Comparison of ENCODE assay signal across 11 mouse cellular contexts in the genomic region with DNA sequence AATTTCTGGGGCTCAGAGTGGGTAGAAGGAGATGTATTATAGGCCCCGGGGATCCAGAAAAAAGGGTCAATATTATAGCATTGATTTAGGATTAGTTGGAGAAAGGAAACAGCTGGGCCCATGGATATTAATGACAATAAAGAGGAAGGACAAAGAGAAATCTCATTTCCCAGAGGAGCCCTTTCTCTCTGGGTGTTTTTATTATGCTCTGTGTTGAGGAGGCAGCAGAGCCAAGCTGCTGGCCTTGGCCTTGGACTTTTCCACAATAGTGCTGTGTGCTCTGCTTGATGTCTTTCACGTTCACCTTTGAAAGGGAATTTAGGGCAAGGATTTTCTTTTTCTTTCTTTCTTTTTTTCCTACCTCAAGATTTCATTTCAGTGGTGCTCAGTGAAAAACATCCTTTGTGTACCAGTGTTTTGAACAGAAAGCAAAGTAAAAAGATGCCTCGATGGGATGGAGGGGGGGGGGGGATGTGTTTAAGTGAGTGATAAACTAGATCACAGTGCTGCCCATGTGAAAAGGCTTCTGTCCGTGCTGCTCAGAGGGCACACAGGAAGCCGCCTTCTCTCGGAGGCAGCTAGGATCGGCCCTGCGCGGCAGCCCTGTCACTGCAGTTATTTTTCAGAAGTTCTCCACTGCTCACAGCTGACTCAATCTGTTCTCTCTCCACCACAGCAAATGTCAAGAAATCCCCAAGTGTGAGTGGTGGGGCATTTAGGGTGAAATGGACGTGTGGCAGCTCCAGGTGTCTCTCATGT.
A peak's percentile ranks its signal among the peaks of the same experiment; 100 is the strongest.
DNase-seq lines count a peak whose midpoint lies in the region; ATAC-seq lines count a peak whose summit lies in the region.
"Had no signal": no experiment of that assay in that cellular context is flagged by ENCODE, and none has a peak within 500 bp of the region (broad histone marks: within the 10 kb centered on the region; RNA-seq: fewer than 3 reads in every experiment).

No protein-coding gene starts in this region.

- no peaks in the 10 kb centered on the region for H3K27me3 ChIP-seq in hindbrain, embryonic 14.5 days (ENCODE audit: control insufficient read depth, insufficient read depth, low read length)
- H3K27me3 ChIP-seq in neural tube, embryonic 12.5 days (replicated peaks): no peaks in the 10 kb centered on the region
- H3K27me3 ChIP-seq: kidney, embryonic 15.5 days; liver, embryonic 13.5 days had no signal

- H3K9me3 ChIP-seq in hindbrain, embryonic 14.5 days (ENCODE audit: control insufficient read depth, low read length): no peaks in the 10 kb centered on the region
- no peaks in the 10 kb centered on the region for H3K9me3 ChIP-seq in neural tube, embryonic 12.5 days
- H3K9me3 ChIP-seq: kidney, embryonic 15.5 days; liver, embryonic 13.5 days had no signal

- H3K4me3 ChIP-seq in hindbrain, embryonic 14.5 days (replicated peaks; ENCODE audit: low read length): no peak overlapping the region
- H3K4me3 ChIP-seq in neural tube, embryonic 12.5 days: no peak overlapping the region
- H3K4me3 ChIP-seq: kidney, embryonic 15.5 days; liver, embryonic 13.5 days had no signal

- H3K4me2 ChIP-seq in hindbrain, embryonic 14.5 days (replicated peaks): peak overlapping the region; percentile 21
- H3K4me2 ChIP-seq in neural tube, embryonic 12.5 days (replicated peaks): peak overlapping the region; percentile 45
- H3K4me2 ChIP-seq: kidney, embryonic 15.5 days; liver, embryonic 13.5 days had no signal

- peak; percentile 3 to 4 for DNase-seq in cerebellum, postnatal 14 days
- no peak for DNase-seq in cerebellum, adult 9-11 months
- DNase-seq in embryo, embryonic 10.5 days (ENCODE audit: low spot score): peak; percentile 56
- DNase-seq in hindbrain, embryonic 14.5 days (ENCODE audit: low spot score): peak; percentile 30
- no peak for DNase-seq in heart, postnatal 10 days
- no peak for DNase-seq in left cerebral cortex, postnatal 10 days (ENCODE audit: extremely low spot score in 1 of 2, low spot score in 2 of 2)
- DNase-seq in lung, postnatal 25 days (ENCODE audit: low spot score): no peak
- DNase-seq: cerebellum, postnatal 36 days; liver, embryonic 13.5 days had no signal

- intact Hi-C loops in heart, postnatal 10 days (cut with DNase I): no loop called here
- intact Hi-C loops in left cerebral cortex, postnatal 10 days (cut with DNase I): no loop called here

- H3K9ac ChIP-seq in hindbrain, embryonic 14.5 days: peak overlapping the region; percentile 37; the same call in 1 of the 2 replicates
- H3K9ac ChIP-seq in neural tube, embryonic 12.5 days: peak overlapping the region; percentile 47; the same call in 1 of the 2 replicates
- H3K9ac ChIP-seq: kidney, embryonic 15.5 days; liver, embryonic 13.5 days had no signal

- no peaks in the 10 kb centered on the region for H3K36me3 ChIP-seq in hindbrain, embryonic 14.5 days (replicated peaks; ENCODE audit: control insufficient read depth, insufficient read depth)
- H3K36me3 ChIP-seq in neural tube, embryonic 12.5 days: no peaks in the 10 kb centered on the region
- H3K36me3 ChIP-seq: kidney, embryonic 15.5 days; liver, embryonic 13.5 days had no signal

- ATAC-seq in hindbrain, embryonic 14.5 days (ENCODE audit: low FRiP score): peak; percentile 80
- peak; percentile 86 for ATAC-seq in neural tube, embryonic 12.5 days (ENCODE audit: low FRiP score, low read depth)

- peaks cover 15% of the 10 kb centered on the region for H3K4me1 ChIP-seq in hindbrain, embryonic 14.5 days (replicated peaks; ENCODE audit: control insufficient read depth, insufficient read depth, low read length)
- H3K4me1 ChIP-seq in neural tube, embryonic 12.5 days: peaks cover 8% of the 10 kb centered on the region
- H3K4me1 ChIP-seq: liver, embryonic 13.5 days had no signal

- 7% methylated on average over 10 of the region's 10 CpGs for WGBS in hindbrain, embryonic 14.5 days
- 19% methylated on average over 10 of the region's 10 CpGs for WGBS in neural tube, embryonic 12.5 days

- peak overlapping the region; percentile 78 for H3K27ac ChIP-seq in hindbrain, embryonic 14.5 days
- peak overlapping the region; percentile 83 for H3K27ac ChIP-seq in neural tube, embryonic 12.5 days
- H3K27ac ChIP-seq: kidney, embryonic 15.5 days; liver, embryonic 13.5 days had no signal

Comparison
In these comparisons a context has a peak if more than half of its experiments do, and no peak if none do; other contexts are left out.
1. DNase-seq: peak in cerebellum, postnatal 14 days (2 of 2), embryo, embryonic 10.5 days (single experiment) and hindbrain, embryonic 14.5 days (single experiment); none in cerebellum, adult 9-11 months (single experiment), heart, postnatal 10 days (0 of 2), left cerebral cortex, postnatal 10 days (0 of 2) and lung, postnatal 25 days (single experiment).